In the genomic region with DNA sequence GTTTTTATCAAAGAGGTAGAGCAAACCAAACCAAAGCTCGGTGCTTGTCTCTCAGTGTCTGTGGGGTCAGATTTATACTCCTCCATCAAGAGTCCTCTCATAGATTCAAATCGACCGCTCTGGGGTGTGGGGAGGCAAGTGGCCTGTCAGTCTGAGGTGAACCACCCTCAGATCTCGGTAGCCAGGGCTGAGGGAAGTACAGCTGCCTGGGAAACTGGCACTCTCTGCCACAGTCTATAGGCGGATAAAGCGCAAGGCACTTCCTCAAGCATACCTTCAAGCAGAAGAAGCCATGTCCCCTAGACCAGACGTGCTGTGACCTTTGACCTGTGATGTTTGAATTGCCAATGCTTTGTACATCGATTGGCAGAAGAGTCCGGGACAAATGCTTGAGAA, we compare ENCODE assay signal across 31 mouse cellular contexts. TPM values are rescaled to one million over a fixed set of nuclear protein-coding genes. Genes with fewer than 3 reads are reported as not detected.
DNase-seq lines count a peak whose midpoint lies in the region; ATAC-seq and TF ChIP-seq lines count a peak whose summit lies in the region.
"Had no signal": no experiment of that assay in that cellular context is flagged by ENCODE, and none has a peak within 500 bp of the region (broad histone marks: within the 10 kb centered on the region; RNA-seq: fewer than 3 reads in every experiment).

No protein-coding gene starts in this region.

- H3K27ac ChIP-seq in heart, embryonic 10.5 days = no peak overlapping the region
- no peak overlapping the region for H3K27ac ChIP-seq in intestine, embryonic 15.5 days
- no peak overlapping the region for H3K27ac ChIP-seq in liver, postnatal 0 days (ENCODE audit: low read depth)
- H3K27ac ChIP-seq: embryonic facial prominence, embryonic 12.5 days; embryonic facial prominence, embryonic 15.5 days; gastrocnemius, adult 2 months; heart, embryonic 15.5 days; hindbrain, embryonic 14.5 days; hindbrain, postnatal 0 days had no signal

- H3K4me2 ChIP-seq in intestine, embryonic 15.5 days (replicated peaks) = no peak overlapping the region
- H3K4me2 ChIP-seq in liver, postnatal 0 days (ENCODE audit: low read depth, low read length) = no peak overlapping the region
- H3K4me2 ChIP-seq: embryonic facial prominence, embryonic 12.5 days; embryonic facial prominence, embryonic 15.5 days; heart, embryonic 12.5 days; heart, embryonic 15.5 days; hindbrain, embryonic 14.5 days had no signal

- H3K9ac ChIP-seq in intestine, embryonic 15.5 days = no peak overlapping the region
- no peak overlapping the region for H3K9ac ChIP-seq in liver, postnatal 0 days (replicated peaks)
- H3K9ac ChIP-seq: embryonic facial prominence, embryonic 12.5 days; embryonic facial prominence, embryonic 15.5 days; forebrain, postnatal 0 days; heart, embryonic 15.5 days; hindbrain, embryonic 14.5 days had no signal

- 0 out of 2 replicates have a peak, but pooled peaks have one; percentile 13 for ATAC-seq in intestine, embryonic 15.5 days
- ATAC-seq in megakaryocyte, adult 5-6 weeks (ENCODE audit: poor library complexity, severe bottlenecking) = peak; percentile 41; the same call in 1 of the 2 replicates
- ATAC-seq in liver, postnatal 0 days = no peak
- ATAC-seq: forebrain, embryonic 14.5 days; forebrain, postnatal 0 days; hindbrain, postnatal 0 days; inflammation-experienced regulatory T-cells, adult 6 months had no signal

- TF ChIP-seq EP300 in liver, postnatal 0 days (IDR thresholded peaks at IDR 0.05; ENCODE audit: low read depth) = no peak

- 0 out of 2 replicates have a peak, but pooled peaks cover 8% of the 10 kb centered on the region for H3K27me3 ChIP-seq in heart, embryonic 10.5 days (ENCODE audit: insufficient read depth, poor library complexity, severe bottlenecking)
- no peaks in the 10 kb centered on the region for H3K27me3 ChIP-seq in intestine, embryonic 15.5 days (replicated peaks)
- no peaks in the 10 kb centered on the region for H3K27me3 ChIP-seq in liver, postnatal 0 days (ENCODE audit: insufficient read depth, low read length)
- H3K27me3 ChIP-seq: embryonic facial prominence, embryonic 12.5 days; embryonic facial prominence, embryonic 15.5 days; heart, embryonic 12.5 days; heart, embryonic 15.5 days had no signal

- DNase-seq in heart, adult 11 months = peak; percentile 80
- no peak for DNase-seq in heart, embryonic 10.5 days (ENCODE audit: low spot score)
- no peak for DNase-seq in liver, postnatal 0 days
- no peak for DNase-seq in MN1 (ENCODE audit: low spot score)
- DNase-seq in embryo, embryonic 9.5 days (ENCODE audit: extremely low spot score) = no peak
- DNase-seq: adrenal gland, adult 8-10 months; adrenal gland, postnatal 25 days; B cell, adult 2 months; cerebellum, adult 11-12 months; cerebellum, adult 8-10 months; cerebellum, postnatal 10 days; cerebellum, postnatal 36 days; forebrain, postnatal 0 days; gastrocnemius, adult 2 months; gastrocnemius, postnatal 14 days; heart, postnatal 10 days; heart, postnatal 36 days; kidney, adult 18-20 months had no signal

- no peaks in the 10 kb centered on the region for H3K36me3 ChIP-seq in heart, embryonic 10.5 days
- H3K36me3 ChIP-seq in intestine, embryonic 15.5 days = no peaks in the 10 kb centered on the region; the same call in 1 of the 2 replicates
- H3K36me3 ChIP-seq in liver, postnatal 0 days (replicated peaks; ENCODE audit: insufficient read depth, low read length) = no peaks in the 10 kb centered on the region
- H3K36me3 ChIP-seq: embryonic facial prominence, embryonic 12.5 days; embryonic facial prominence, embryonic 15.5 days; G1E; heart, embryonic 12.5 days; heart, embryonic 15.5 days had no signal

- no peaks in the 10 kb centered on the region for H3K9me3 ChIP-seq in heart, embryonic 10.5 days
- no peaks in the 10 kb centered on the region for H3K9me3 ChIP-seq in intestine, embryonic 15.5 days
- H3K9me3 ChIP-seq in liver, postnatal 0 days (ENCODE audit: low read length) = no peaks in the 10 kb centered on the region
- H3K9me3 ChIP-seq: embryonic facial prominence, embryonic 12.5 days; embryonic facial prominence, embryonic 15.5 days; heart, embryonic 15.5 days had no signal

- no peak for TF ChIP-seq CTCF in liver, postnatal 0 days (IDR thresholded peaks at IDR 0.05; ENCODE audit: low read depth)

- H3K4me3 ChIP-seq in heart, embryonic 10.5 days = no peak overlapping the region
- H3K4me3 ChIP-seq in intestine, embryonic 15.5 days (replicated peaks) = no peak overlapping the region
- no peak overlapping the region for H3K4me3 ChIP-seq in liver, postnatal 0 days (ENCODE audit: low read depth, low read length)
- H3K4me3 ChIP-seq: embryonic facial prominence, embryonic 12.5 days; embryonic facial prominence, embryonic 15.5 days; erythroblast, embryonic 14.5 days; gastrocnemius, adult 2 months; heart, embryonic 12.5 days; heart, embryonic 15.5 days had no signal

- peaks cover 12% of the 10 kb centered on the region; the same call in 1 of the 2 replicates for H3K4me1 ChIP-seq in heart, embryonic 10.5 days
- 0 out of 2 replicates have a peak, but pooled peaks cover 5% of the 10 kb centered on the region for H3K4me1 ChIP-seq in intestine, embryonic 15.5 days (replicated peaks)
- no peaks in the 10 kb centered on the region for H3K4me1 ChIP-seq in liver, postnatal 0 days (ENCODE audit: insufficient read depth)
- H3K4me1 ChIP-seq: embryonic facial prominence, embryonic 12.5 days had no signal

- WGBS in heart, embryonic 10.5 days = 73% methylated on average over 9 of the region's 9 CpGs
- WGBS in intestine, embryonic 15.5 days = 62% methylated on average over 9 of the region's 9 CpGs
- 54% methylated on average over 9 of the region's 9 CpGs for WGBS in liver, postnatal 0 days (ENCODE audit: insufficient replicate concordance)

RNA-seq across cellular contexts. Expression of gene Misp, which starts 12.0 kb away (rescaled TPM):
- polyA plus RNA-seq in heart, embryonic 10.5 days (2016; fragmentation: Nextera tagmentation; extraction: Ambion mirVana) = 0.21 and 0.82 TPM in 2 replicates
- 141 and 154 TPM in 2 replicates for polyA plus RNA-seq in intestine, embryonic 15.5 days (2015; fragmentation: Nextera tagmentation; extraction: Ambion mirVana)
- total RNA-seq in megakaryocyte, adult 5-6 weeks (2015) = not detected in 2 replicates
- not detected in 2 replicates for total RNA-seq in megakaryocyte, adult 5-6 weeks (2017)
- polyA plus RNA-seq in liver, postnatal 0 days (2015; fragmentation: Nextera tagmentation; extraction: Ambion mirVana) = 1.00 and 1.3 TPM in 2 replicates
- total RNA-seq: CH12.LX; gastrocnemius, adult 2 months had no signal
- polyA plus RNA-seq: erythroblast, embryonic 14.5 days; G1E; inflammation-experienced regulatory T-cells, adult 6 months had no signal

RNA-seq across cellular contexts. Expression of gene Ptbp1, which starts 21.4 kb away (rescaled TPM):
- polyA plus RNA-seq in heart, embryonic 10.5 days (2016; fragmentation: Nextera tagmentation; extraction: Ambion mirVana) = 174 and 264 TPM in 2 replicates
- 307 and 314 TPM in 2 replicates for polyA plus RNA-seq in intestine, embryonic 15.5 days (2015; fragmentation: Nextera tagmentation; extraction: Ambion mirVana)
- 138 and 144 TPM in 2 replicates for total RNA-seq in megakaryocyte, adult 5-6 weeks (2015)
- 97.9 and 133 TPM in 2 replicates for total RNA-seq in megakaryocyte, adult 5-6 weeks (2017)
- polyA plus RNA-seq in liver, postnatal 0 days (2015; fragmentation: Nextera tagmentation; extraction: Ambion mirVana) = 55.4 and 59.1 TPM in 2 replicates

RNA-seq across cellular contexts. Expression of gene Palm, which starts 39.4 kb away (rescaled TPM):
- 80.7 and 83.1 TPM in 2 replicates for polyA plus RNA-seq in heart, embryonic 10.5 days (2016; fragmentation: Nextera tagmentation; extraction: Ambion mirVana)
- polyA plus RNA-seq in intestine, embryonic 15.5 days (2015; fragmentation: Nextera tagmentation; extraction: Ambion mirVana) = 48.1 and 48.5 TPM in 2 replicates
- total RNA-seq in megakaryocyte, adult 5-6 weeks (2015) = 39.3 and 42.2 TPM in 2 replicates
- total RNA-seq in megakaryocyte, adult 5-6 weeks (2017) = 30.2 and 35.5 TPM in 2 replicates
- 7.9 and 9.2 TPM in 2 replicates for polyA plus RNA-seq in liver, postnatal 0 days (2015; fragmentation: Nextera tagmentation; extraction: Ambion mirVana)

RNA-seq across cellular contexts. Expression of gene Prtn3, which starts 41.5 kb away (rescaled TPM):
- polyA plus RNA-seq in heart, embryonic 10.5 days (2016; fragmentation: Nextera tagmentation; extraction: Ambion mirVana) = 2.4 and 7.8 TPM in 2 replicates
- 3.7 and 3.9 TPM in 2 replicates for polyA plus RNA-seq in intestine, embryonic 15.5 days (2015; fragmentation: Nextera tagmentation; extraction: Ambion mirVana)
- 322 and 372 TPM in 2 replicates for total RNA-seq in megakaryocyte, adult 5-6 weeks (2015)
- 92.6 and 97.3 TPM in 2 replicates for total RNA-seq in megakaryocyte, adult 5-6 weeks (2017)
- 123 and 127 TPM in 2 replicates for polyA plus RNA-seq in liver, postnatal 0 days (2015; fragmentation: Nextera tagmentation; extraction: Ambion mirVana)
- total RNA-seq: adrenal gland, postnatal 25 days; gastrocnemius, adult 2 months; gastrocnemius, postnatal 14 days; heart, postnatal 36 days had no signal
- polyA plus RNA-seq: inflammation-experienced regulatory T-cells, adult 6 months had no signal

RNA-seq across cellular contexts. Expression of gene Plppr3, which starts 41.6 kb away (rescaled TPM):
- polyA plus RNA-seq in heart, embryonic 10.5 days (2016; fragmentation: Nextera tagmentation; extraction: Ambion mirVana) = 16.2 and 36.9 TPM in 2 replicates
- 31.3 and 32.7 TPM in 2 replicates for polyA plus RNA-seq in intestine, embryonic 15.5 days (2015; fragmentation: Nextera tagmentation; extraction: Ambion mirVana)
- 6.2 and 10.6 TPM in 2 replicates for total RNA-seq in megakaryocyte, adult 5-6 weeks (2015)
- total RNA-seq in megakaryocyte, adult 5-6 weeks (2017) = 13.2 and 17.6 TPM in 2 replicates
- 2.9 and 4.9 TPM in 2 replicates for polyA plus RNA-seq in liver, postnatal 0 days (2015; fragmentation: Nextera tagmentation; extraction: Ambion mirVana)
- total RNA-seq: heart, postnatal 36 days had no signal

Comparison
In these comparisons a context has a peak if more than half of its experiments do, and no peak if none do; other contexts are left out.
1. RNA of gene Misp, which starts 12.0 kb away (polyA plus RNA-seq): 141 to 154 TPM in intestine, embryonic 15.5 days; 1.00 to 1.3 TPM in liver, postnatal 0 days and 0.21 to 0.82 TPM in heart, embryonic 10.5 days; every median in the first group is over 10 times any median in the second.